Mouse (Mus musculus): Measurements from ENCODE around the gene Cpxm1.
"Not testable (repeated sequence)": the region's sequence is repeated elsewhere in the genome, so short reads cannot be mapped to it uniquely, and the experiment has no call there.

The Cpxm1 gene

GRCm38 (mm10) chr2:130400046-130400445, 2.7 kb upstream of the Cpxm1 start:
- DNase-seq: no peak

GRCm38 (mm10) chr2:130398091-130398490, 717 bp upstream of the Cpxm1 start:
- no peak for DNase-seq

GRCm38 (mm10) chr2:130395696-130396095, 1.7 kb downstream of the Cpxm1 start:
- no peak for DNase-seq

GRCm38 (mm10) chr2:130392836-130393235, 4.5 kb downstream of the Cpxm1 start:
- no peak for DNase-seq

- no peak for DNase-seq
These were observed 6.3 kb downstream of the Cpxm1 start for GRCm38 (mm10) chr2:130390993-130391625.

GRCm38 (mm10) chr2:130388796-130389195, 8.6 kb downstream of the Cpxm1 start:
- no peak for DNase-seq

GRCm38 (mm10) chr2:130386212-130386611, 11.2 kb downstream of the Cpxm1 start:
- DNase-seq: no peak

GRCm38 (mm10) chr2:130383895-130384294, 13.5 kb downstream of the Cpxm1 start:
- DNase-seq: no peak

GRCm38 (mm10) chr2:130383205-130383604, 14.2 kb downstream of the Cpxm1 start:
- DNase-seq: no peak

GRCm38 (mm10) chr2:130374951-130375350, 22.4 kb downstream of the Cpxm1 start:
- DNase-seq: peak; percentile 32

- DNase-seq: not testable (repeated sequence)
These were observed 24.3 kb downstream of the Cpxm1 start for GRCm38 (mm10) chr2:130373026-130373425.

- DNase-seq: no peak
These were observed 30.0 kb downstream of the Cpxm1 start for GRCm38 (mm10) chr2:130367386-130367785.

- DNase-seq: no peak
These were observed 31.9 kb downstream of the Cpxm1 start for GRCm38 (mm10) chr2:130365211-130366094.

GRCm38 (mm10) chr2:130362511-130363026, 34.8 kb downstream of the Cpxm1 start:
- DNase-seq: no peak

- no peak for DNase-seq
These were observed 38.5 kb downstream of the Cpxm1 start for GRCm38 (mm10) chr2:130358852-130359251.

GRCm38 (mm10) chr2:130357551-130357950, 39.8 kb downstream of the Cpxm1 start:
- DNase-seq: no peak

GRCm38 (mm10) chr2:130353889-130354288, 43.5 kb downstream of the Cpxm1 start:
- no peak for DNase-seq

GRCm38 (mm10) chr2:130353411-130353810, 44.0 kb downstream of the Cpxm1 start:
- no peak for DNase-seq

GRCm38 (mm10) chr2:130351758-130352339, 45.5 kb downstream of the Cpxm1 start:
- no peak for DNase-seq

- no peak for DNase-seq
These were observed 47.0 kb downstream of the Cpxm1 start for GRCm38 (mm10) chr2:130350376-130350775.

GRCm38 (mm10) chr2:130341220-130341580, 56.2 kb downstream of the Cpxm1 start:
- no peak for DNase-seq
